Mouse (Mus musculus) macrophage (primary cell): ENCODE results near the gene Olfr1024. TPM values are rescaled to one million over a fixed set of nuclear protein-coding genes. Genes with fewer than 3 reads are reported as not detected.

ENCODE experiments used
- H3K27ac ChIP-seq: fragments of 350-480 bp; formaldehyde crosslinking; 2 replicates; pipeline ENCODE4 v1.9.0; 2021
- H3K36me3 ChIP-seq: fragments of 350-480 bp; formaldehyde crosslinking; 2 replicates; pipeline ENCODE4 v1.9.0; 2021; ENCODE audit errors: inconsistent target
- H3K4me3 ChIP-seq: fragments of 350-480 bp; formaldehyde crosslinking; 2 replicates; pipeline ENCODE4 v1.9.0; 2021; ENCODE audit errors: inconsistent target
- H3K79me2 ChIP-seq: fragments of 350-480 bp; formaldehyde crosslinking; 2 replicates; pipeline ENCODE4 v1.9.0; 2021; ENCODE audit errors: inconsistent target
- WGBS: methylation state at CpG from one replicate; pipeline ENCODE4 v1.1.7; 2026; ENCODE audit warnings: inconsistent platforms; ENCODE audit not compliant: missing documents; 5-methylcytosine and 5-hydroxymethylcytosine counted together
- polyA plus RNA-seq: library from polyadenylated mRNA; stranded (reverse); fragments of 250-400 nt; gene quantifications from 3 replicates; pipeline ENCODE4 v1.2.4, GENCODE M21; 2018; ENCODE audit warnings: inconsistent platforms
- total RNA-seq, 78 experiments: library from RNA; depleted of rRNA; stranded (reverse); fragments of 250-400 nt; gene quantifications; 1 replicate in 9 of 78; 2 replicates in 24 of 78; 3 replicates in 43 of 78; 4 replicates in 2 of 78; pipeline ENCODE4 v1.2.4; 2018; ENCODE audit warnings: inconsistent platforms in 56 of 78

The Olfr1024 gene
- total RNA-seq (2018; cell fraction: chromatin; rRNA removed), result not detected
- not detected for total RNA-seq (2018; cell fraction: cytosol; rRNA removed)
- total RNA-seq (2018; cell fraction: nucleus; rRNA removed), result not detected
- not detected in 3 replicates for polyA plus RNA-seq

DNA sequence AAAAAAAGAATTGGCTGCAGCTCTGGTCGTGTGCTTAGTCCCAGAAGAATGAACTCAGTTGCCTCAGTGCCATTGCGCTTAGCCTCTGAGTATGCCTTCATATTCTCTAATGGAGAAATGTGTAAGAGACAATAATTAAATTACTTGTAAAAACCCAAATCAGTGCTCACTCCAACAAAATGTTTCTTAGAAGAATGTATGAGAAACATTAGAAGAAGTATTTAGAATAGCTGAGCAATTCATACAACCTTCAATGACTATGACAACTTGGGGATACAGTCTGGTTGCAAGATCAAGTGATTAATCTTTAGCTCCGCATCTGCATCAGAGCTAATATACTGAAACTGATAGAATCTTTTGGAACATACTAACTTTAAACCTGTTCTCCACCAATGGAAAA is at the start of gene Olfr1024:
Olfr1024 (minus strand) TSS at position 101 of the 400 bp plus-strand sequence.
- H3K27ac ChIP-seq, result no peak within 1 kb of the TSS
- no peak within 1 kb of the TSS for H3K4me3 ChIP-seq
- 86% methylated on average over 3 of the region's 3 CpGs for WGBS

DNA sequence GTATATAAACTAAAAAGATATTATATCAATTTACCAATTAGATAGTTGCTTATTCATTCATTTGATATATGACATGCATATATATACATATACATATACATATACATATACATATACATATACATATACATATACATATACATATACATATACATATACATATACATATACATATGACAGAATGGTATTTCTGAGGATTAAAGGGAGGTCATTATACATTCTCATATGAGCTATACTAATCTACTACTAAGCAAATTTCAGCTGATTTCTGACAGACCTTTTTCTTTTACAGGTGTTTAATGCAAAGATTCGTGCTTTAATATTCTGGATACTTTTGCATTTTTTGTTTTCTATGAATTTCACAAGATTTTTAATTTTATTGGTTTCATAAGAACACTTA is 45.3 kb upstream of the Olfr1024 start, which contains the start of gene Olfr1028:
Olfr1028 (plus strand) TSS at position 301 of the 400 bp plus-strand sequence.
- 79% methylated on average over 1 of the region's 1 CpGs for WGBS
- no peak within 1 kb of the TSS for H3K27ac ChIP-seq
- H3K4me3 ChIP-seq, result no peak within 1 kb of the TSS
- H3K36me3 ChIP-seq, result no peaks in the 10 kb centered on the region
- no peaks in the 10 kb centered on the region for H3K79me2 ChIP-seq

More for the DNA sequence above, at the start of gene Olfr1024:
- Histone ChIP-seq H3K36me3 (no peaks in the 10 kb centered on the region), H3K79me2 (no peaks in the 10 kb centered on the region)

DNA sequence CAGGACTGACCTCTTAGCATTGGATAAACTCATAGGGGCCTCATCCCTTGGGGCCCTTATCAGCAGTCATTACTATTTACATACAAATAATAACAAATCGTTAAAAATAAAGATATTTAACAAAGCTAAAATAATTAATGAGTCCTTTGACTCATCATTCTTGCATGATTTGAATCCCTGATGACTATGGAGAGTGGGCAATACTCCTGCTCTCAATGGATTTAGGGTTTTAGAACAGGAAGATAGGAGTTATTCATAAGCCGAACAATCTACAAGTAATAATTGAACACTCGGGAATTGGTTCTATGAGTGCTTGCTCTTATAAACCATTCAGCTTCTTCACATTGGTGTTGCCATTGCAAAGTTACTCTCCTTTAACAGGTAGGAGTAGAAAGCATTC is 16.4 kb upstream of the Olfr1024 start, which contains the start of gene Olfr1026:
Olfr1026 (plus strand) TSS at position 301 of the 400 bp plus-strand sequence.
- H3K27ac ChIP-seq, result no peak within 1 kb of the TSS
- 98% methylated on average over 3 of the region's 3 CpGs for WGBS
- no peaks in the 10 kb centered on the region for H3K36me3 ChIP-seq
- no peaks in the 10 kb centered on the region for H3K79me2 ChIP-seq
- no peak within 1 kb of the TSS for H3K4me3 ChIP-seq

DNA sequence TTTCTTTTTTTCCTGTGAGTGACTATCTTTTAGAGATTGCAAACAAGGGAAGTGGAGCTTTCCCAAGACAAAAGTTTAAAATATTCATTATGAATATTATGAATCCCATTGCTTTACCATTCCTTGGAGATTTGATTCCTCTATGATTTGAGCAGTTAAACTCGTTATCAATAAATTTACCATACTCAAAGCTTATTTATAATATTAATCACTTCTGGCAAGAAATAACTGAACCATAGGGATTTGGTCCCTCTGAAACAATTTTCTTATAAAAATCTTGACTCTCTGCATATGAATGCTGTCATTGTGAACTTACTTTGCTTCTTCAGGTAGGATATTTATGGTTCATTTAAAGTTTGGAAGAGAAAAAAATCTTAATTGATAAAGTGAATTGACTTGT is 10.0 kb upstream of the Olfr1024 start, which contains the start of gene Olfr1025-ps1:
Olfr1025-ps1 (plus strand) TSS at position 301 of the 400 bp plus-strand sequence.
- Histone ChIP-seq H3K27ac (no peak within 1 kb of the TSS), H3K36me3 (no peaks in the 10 kb centered on the region), H3K79me2 (no peaks in the 10 kb centered on the region), H3K4me3 (no peak within 1 kb of the TSS)
- WGBS, result 31% methylated on average over 1 of the region's 1 CpGs

DNA sequence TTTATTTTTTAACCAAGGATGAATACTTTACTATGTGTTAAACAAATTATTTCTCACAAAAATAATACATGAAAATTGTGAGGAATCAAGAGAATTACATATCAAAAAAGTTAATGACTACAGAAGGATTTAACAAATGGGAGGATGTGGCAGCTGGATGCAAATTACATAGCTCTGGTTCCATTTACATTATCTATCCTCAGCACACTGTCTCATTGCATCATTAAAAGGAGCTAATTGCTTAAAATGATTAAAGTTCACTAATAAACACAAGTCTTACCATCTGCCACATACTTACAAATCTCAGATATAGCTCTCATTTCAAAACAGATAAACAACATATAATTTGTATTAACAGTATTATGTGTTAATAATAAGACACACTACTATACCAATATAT is 8.3 kb upstream of the Olfr1024 start:
- H3K36me3 ChIP-seq, result no peaks in the 10 kb centered on the region
- no peaks in the 10 kb centered on the region for H3K79me2 ChIP-seq
- no peak overlapping the region for H3K27ac ChIP-seq
- no peak overlapping the region for H3K4me3 ChIP-seq

DNA sequence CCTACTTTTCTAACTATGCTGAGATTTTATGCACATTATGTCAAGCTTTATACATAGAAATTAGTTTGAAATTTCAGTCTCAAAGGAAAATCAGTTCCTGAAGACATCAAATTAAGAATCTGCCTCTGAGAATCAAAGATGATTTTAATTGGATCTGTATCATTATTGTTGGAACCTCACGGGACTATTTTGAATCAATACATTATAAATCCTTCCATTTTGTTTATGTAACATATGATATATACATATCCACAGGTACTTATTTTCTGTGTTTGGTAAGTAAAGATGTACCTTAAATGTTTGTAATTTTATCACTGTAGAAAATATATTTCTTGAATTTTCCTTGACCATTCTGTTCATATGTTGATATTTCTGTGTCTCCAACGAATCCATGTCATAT is 19.5 kb downstream of the Olfr1024 start, which contains the start of gene Olfr1023:
Olfr1023 (plus strand) TSS at position 301 of the 400 bp plus-strand sequence.
- Histone ChIP-seq H3K79me2 (no peaks in the 10 kb centered on the region), H3K27ac (no peak within 1 kb of the TSS), H3K4me3 (no peak within 1 kb of the TSS), H3K36me3 (no peaks in the 10 kb centered on the region)
- WGBS, result 78% methylated on average over 2 of the region's 2 CpGs

DNA sequence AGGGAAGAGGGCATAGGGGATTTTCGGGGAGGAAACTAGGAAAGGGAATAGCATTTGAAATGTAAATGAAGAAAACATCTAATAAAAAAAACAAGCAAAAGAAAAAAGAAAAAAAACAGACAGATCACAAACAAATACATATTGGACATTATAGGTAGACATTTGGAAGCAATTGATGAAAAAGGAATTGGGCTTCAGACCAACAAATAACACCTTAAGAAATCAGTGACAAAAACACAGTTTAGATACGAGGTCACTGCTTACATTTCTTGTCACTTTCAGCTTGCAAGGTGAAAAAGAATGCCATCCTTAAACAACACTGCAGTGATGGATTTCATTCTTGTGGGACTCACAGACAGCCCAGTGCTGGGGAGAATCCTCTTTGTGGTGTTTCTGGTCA is 36.6 kb downstream of the Olfr1024 start, which contains the start of gene Olfr1022:
Olfr1022 (plus strand) TSS at position 301 of the 400 bp plus-strand sequence.
- no peak within 1 kb of the TSS for H3K4me3 ChIP-seq
- H3K27ac ChIP-seq, result no peak within 1 kb of the TSS
- H3K79me2 ChIP-seq, result no peaks in the 10 kb centered on the region
- H3K36me3 ChIP-seq, result no peaks in the 10 kb centered on the region
- WGBS, result 54% methylated on average over 2 of the region's 2 CpGs

Other genes with a start within 250 kb of the Olfr1024 start
- not detected in 3 replicates for gene Olfr154, start 240.6 kb downstream of the Olfr1024 start, polyA plus RNA-seq
- gene Olfr1006, start 226.3 kb downstream of the Olfr1024 start, polyA plus RNA-seq, result not detected in 3 replicates
- not detected in 3 replicates for gene Olfr1008, start 215.6 kb downstream of the Olfr1024 start, polyA plus RNA-seq
- gene Olfr1009, start 189.6 kb downstream of the Olfr1024 start, polyA plus RNA-seq, result not detected in 3 replicates
- gene Olfr1012, start 142.3 kb downstream of the Olfr1024 start, polyA plus RNA-seq, result not detected in 3 replicates
- not detected in 3 replicates for gene Olfr1013, start 138.0 kb downstream of the Olfr1024 start, polyA plus RNA-seq
- gene Olfr1014, start 132.3 kb downstream of the Olfr1024 start, polyA plus RNA-seq, result not detected in 3 replicates
- not detected in 3 replicates for gene Olfr1015, start 123.0 kb downstream of the Olfr1024 start, polyA plus RNA-seq
- not detected in 3 replicates for gene Olfr1016, start 102.5 kb downstream of the Olfr1024 start, polyA plus RNA-seq
- gene Olfr1018, start 86.6 kb downstream of the Olfr1024 start, polyA plus RNA-seq, result not detected in 3 replicates
- not detected in 3 replicates for gene Olfr1019, start 59.6 kb downstream of the Olfr1024 start, polyA plus RNA-seq
- not detected in 3 replicates for gene Olfr1020, start 58.0 kb downstream of the Olfr1024 start, polyA plus RNA-seq
- not detected in 3 replicates for gene Olfr1022, start 36.5 kb downstream of the Olfr1024 start, polyA plus RNA-seq
- gene Olfr1023, start 19.4 kb downstream of the Olfr1024 start, polyA plus RNA-seq, result not detected in 3 replicates
- not detected in 3 replicates for gene Olfr1025-ps1, start 10.1 kb upstream of the Olfr1024 start, polyA plus RNA-seq
- gene Olfr1026, start 16.5 kb upstream of the Olfr1024 start, polyA plus RNA-seq, result not detected in 3 replicates
- not detected in 3 replicates for gene Olfr1028, start 45.4 kb upstream of the Olfr1024 start, polyA plus RNA-seq
- not detected in 3 replicates for gene Olfr1029, start 68.8 kb upstream of the Olfr1024 start, polyA plus RNA-seq
- not detected in 3 replicates for gene Olfr1030, start 74.2 kb upstream of the Olfr1024 start, polyA plus RNA-seq
- not detected in 3 replicates for gene Olfr1031, start 85.3 kb upstream of the Olfr1024 start, polyA plus RNA-seq
- gene Olfr1032, start 100.5 kb upstream of the Olfr1024 start, polyA plus RNA-seq, result not detected in 3 replicates
- 0.22 TPM in 1 of 3 replicates, not detected in the others for gene Olfr1033, start 115.6 kb upstream of the Olfr1024 start, polyA plus RNA-seq
- not detected in 3 replicates for gene Olfr1034, start 140.8 kb upstream of the Olfr1024 start, polyA plus RNA-seq
- gene Olfr1036, start 168.9 kb upstream of the Olfr1024 start, polyA plus RNA-seq, result not detected in 3 replicates
- not detected in 3 replicates for gene Olfr1037, start 182.3 kb upstream of the Olfr1024 start, polyA plus RNA-seq
- gene Olfr1039, start 230.9 kb upstream of the Olfr1024 start, polyA plus RNA-seq, result not detected in 3 replicates
- gene Olfr1040, start 241.7 kb upstream of the Olfr1024 start, polyA plus RNA-seq, result not detected in 3 replicates